Mouse (Mus musculus) heart, embryonic 13.5 days (tissue): ENCODE results near the gene 6430531B16Rik. TPM values are rescaled to one million over a fixed set of nuclear protein-coding genes. Genes with fewer than 3 reads are reported as not detected.

Source experiments
- ATAC-seq: fragments of 200-750 bp; cut with Nextera tagmentation; 2 replicates; pipeline ENCODE4 v1.8.0; 2017; ENCODE audit warnings: moderate TSS enrichment; ENCODE audit not compliant: insufficient number of reproducible peaks, low FRiP score, low TSS enrichment; ENCODE audit errors: extremely low read depth
- H3K27ac ChIP-seq: fragments of 300-500 bp; sonication (generic); replicated peaks from 2 replicates; pipeline ENCODE4 v1.5.1; 2015; ENCODE audit warnings: moderate library complexity, mild to moderate bottlenecking, inconsistent platforms
- H3K27me3 ChIP-seq: fragments of 300-500 bp; sonication (generic); replicated peaks from 2 replicates; pipeline ENCODE4 v1.6.1; 2015; ENCODE audit warnings: mild to moderate bottlenecking, inconsistent platforms
- H3K36me3 ChIP-seq: fragments of 300-500 bp; sonication (generic); 2 replicates; pipeline ENCODE4 v1.6.1; 2015; ENCODE audit warnings: mild to moderate bottlenecking, inconsistent platforms
- H3K4me1 ChIP-seq: fragments of 300-500 bp; sonication (generic); 2 replicates; pipeline ENCODE4 v1.6.1; 2015; ENCODE audit warnings: inconsistent platforms
- H3K4me2 ChIP-seq: fragments of 300-500 bp; sonication (generic); 2 replicates; pipeline ENCODE4 v1.6.1; 2015; ENCODE audit warnings: inconsistent platforms, mild to moderate bottlenecking, moderate library complexity
- H3K4me3 ChIP-seq: fragments of 300-500 bp; sonication (generic); 2 replicates; pipeline ENCODE4 v1.5.1; 2015; ENCODE audit warnings: moderate library complexity, mild to moderate bottlenecking, inconsistent platforms
- H3K9ac ChIP-seq: fragments of 300-500 bp; sonication (generic); 2 replicates; pipeline ENCODE4 v1.6.1; 2015; ENCODE audit warnings: inconsistent platforms, mild to moderate bottlenecking, moderate library complexity
- H3K9me3 ChIP-seq: fragments of 300-500 bp; sonication (generic); 2 replicates; pipeline ENCODE4 v1.6.1; 2016; ENCODE audit warnings: inconsistent platforms
- WGBS: fragments of 180-500 bp; shearing (Covaris S2); methylation state at CpG from one replicate; pipeline ENCODE4 v1.1.7; 2015; ENCODE audit warnings: mixed read lengths; 5-methylcytosine and 5-hydroxymethylcytosine counted together
- microRNA counts: library from miRNA; unstranded; fragments of <30 nt; microRNA quantifications from one replicate; lab custom pipeline; 2016
- microRNA-seq: library from miRNA; unstranded; fragments of <30 nt; microRNA quantifications from one replicate; pipeline ENCODE4, GENCODE M21; 2016
- polyA plus RNA-seq: library from polyadenylated mRNA; unstranded; fragments of >200 nt; fragmentation: Nextera tagmentation; extraction: Ambion mirVana; gene quantifications from 2 replicates; pipeline ENCODE4 v1.2.1, GENCODE M21; 2015

Gene 6430531B16Rik
- polyA plus RNA-seq, 1 experiment from 2014 or later = 0.28 TPM

- H3K4me2 ChIP-seq = no peak overlapping the region
- H3K4me1 ChIP-seq = no peaks in the 10 kb centered on the region
- peaks cover 60% of the 10 kb centered on the region for H3K27me3 ChIP-seq
- no peaks in the 10 kb centered on the region for H3K9me3 ChIP-seq
- no peak for ATAC-seq
- 74% methylated on average over 10 of the region's 10 CpGs for WGBS
- H3K27ac ChIP-seq = no peak overlapping the region
- H3K4me3 ChIP-seq = no peak overlapping the region
- H3K9ac ChIP-seq = no peak overlapping the region
- no peaks in the 10 kb centered on the region for H3K36me3 ChIP-seq
These were observed 41.9 kb downstream of the 6430531B16Rik start for GRCm38 (mm10) chr7:139936705-139937104.

GRCm38 (mm10) chr7:139930732-139931131 is 47.8 kb downstream of the 6430531B16Rik start:
- Histone ChIP-seq H3K9me3 (no peaks in the 10 kb centered on the region), H3K27me3 (peaks cover 52% of the 10 kb centered on the region)
- ATAC-seq = no peak; the same call in 1 of the 2 replicates

More at GRCm38 (mm10) chr7:139930732-139931131, 47.8 kb downstream of the 6430531B16Rik start:
- Histone ChIP-seq H3K9ac (no peak overlapping the region), H3K4me1 (no peaks in the 10 kb centered on the region), H3K27ac (no peak overlapping the region), H3K36me3 (no peaks in the 10 kb centered on the region), H3K4me2 (no peak overlapping the region), H3K4me3 (no peak overlapping the region)
- WGBS = 21% methylated on average over 11 of the region's 11 CpGs

MicroRNA genes within 50 kb of the gene (microRNA counts, 519-probe panel; counts per million panel counts)
- microRNA mmu-miR-202-3p (lab: Ali Mortazavi, UCI) (209 counts per million, percentile 61 among the panel's probes with 10 or more counts), microRNA mmu-miR-202-5p (lab: Ali Mortazavi, UCI) (1,635 counts per million, percentile 62 among the panel's probes with 10 or more counts)

Small RNA genes lying within 50 kb of the gene (microRNA-seq; reads per million reads assigned to microRNA genes)
- not detected for gene Mir202
- gene Mir7062 = 0.82 reads per million
- gene mmu-mir-7686 = not detected

Other genes with a start within 250 kb of the 6430531B16Rik start
- 0.13 and 0.14 TPM in 2 replicates for gene Adgra1, start 144.6 kb downstream of the 6430531B16Rik start, polyA plus RNA-seq
- 0.04 and 0.11 TPM in 2 replicates for gene Kndc1, start 84.1 kb downstream of the 6430531B16Rik start, polyA plus RNA-seq
- not detected in 2 replicates for gene Utf1, start 35.0 kb downstream of the 6430531B16Rik start, polyA plus RNA-seq
- gene Adam8, start 13.8 kb upstream of the 6430531B16Rik start, polyA plus RNA-seq = 0.83 and 1.0 TPM in 2 replicates
- 27.7 and 33.6 TPM in 2 replicates for gene Zfp511, start 57.6 kb upstream of the 6430531B16Rik start, polyA plus RNA-seq
- 36.4 and 37.0 TPM in 2 replicates for gene Tubgcp2, start 57.9 kb upstream of the 6430531B16Rik start, polyA plus RNA-seq
- gene Msx3, start 70.3 kb upstream of the 6430531B16Rik start, polyA plus RNA-seq = not detected in 2 replicates
- 0.25 and 0.66 TPM in 2 replicates for gene Caly, start 103.8 kb upstream of the 6430531B16Rik start, polyA plus RNA-seq
- 0.33 TPM in 1 of 2 replicates, not detected in the other for gene Prap1, start 114.6 kb upstream of the 6430531B16Rik start, polyA plus RNA-seq
- gene Fuom, start 123.7 kb upstream of the 6430531B16Rik start, polyA plus RNA-seq = 74.4 and 80.9 TPM in 2 replicates
- gene Paox, start 137.0 kb upstream of the 6430531B16Rik start, polyA plus RNA-seq = 10.9 and 14.4 TPM in 2 replicates
- gene Echs1, start 137.7 kb upstream of the 6430531B16Rik start, polyA plus RNA-seq = 169 and 182 TPM in 2 replicates
- gene Mtg1, start 158.8 kb upstream of the 6430531B16Rik start, polyA plus RNA-seq = 27.2 and 30.5 TPM in 2 replicates
- gene Sprn, start 176.1 kb upstream of the 6430531B16Rik start, polyA plus RNA-seq = 0.10 TPM in 1 of 2 replicates, not detected in the other
- gene Olfr522, start 186.0 kb upstream of the 6430531B16Rik start, polyA plus RNA-seq = not detected in 2 replicates
- not detected in 2 replicates for gene Olfr523, start 194.5 kb upstream of the 6430531B16Rik start, polyA plus RNA-seq
- gene Olfr524, start 227.2 kb upstream of the 6430531B16Rik start, polyA plus RNA-seq = not detected in 2 replicates
- 0.39 TPM in 1 of 2 replicates, not detected in the other for gene Cd163l1, start 239.5 kb upstream of the 6430531B16Rik start, polyA plus RNA-seq